Mouse (Mus musculus): Measurements from ENCODE around the gene Klhl29.
"Not testable (repeated sequence)": the region's sequence is repeated elsewhere in the genome, so short reads cannot be mapped to it uniquely, and the experiment has no call there.

Klhl29 gene

DNA sequence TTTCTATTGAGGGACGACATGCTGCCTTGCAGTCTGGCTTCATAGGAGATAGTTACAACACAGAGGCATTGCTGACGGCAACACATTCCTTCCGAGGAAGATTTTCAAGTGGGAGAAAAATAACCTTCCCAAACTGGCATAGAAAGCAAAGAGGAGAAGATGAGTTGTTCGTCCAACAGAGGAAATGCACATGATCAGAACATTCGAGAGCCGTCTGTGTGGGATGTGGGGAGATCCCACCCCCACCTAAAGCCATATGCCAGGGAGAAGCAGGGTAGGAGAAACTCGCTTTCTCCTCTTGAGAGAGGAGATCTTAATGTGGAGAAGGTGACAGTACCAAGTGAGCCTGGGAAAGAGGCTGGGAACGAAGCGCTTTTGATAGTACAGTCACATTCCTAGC, 22.1 kb downstream of the Klhl29 start:
- DNase-seq = no peak

GRCm38 (mm10) chr12:5352771-5353170, 22.7 kb downstream of the Klhl29 start:
- no peak for DNase-seq

- no peak for DNase-seq
Measured at GRCm38 (mm10) chr12:5350491-5351285, 24.8 kb downstream of the Klhl29 start.

GRCm38 (mm10) chr12:5345088-5345487, 30.4 kb downstream of the Klhl29 start:
- DNase-seq = no peak

DNA sequence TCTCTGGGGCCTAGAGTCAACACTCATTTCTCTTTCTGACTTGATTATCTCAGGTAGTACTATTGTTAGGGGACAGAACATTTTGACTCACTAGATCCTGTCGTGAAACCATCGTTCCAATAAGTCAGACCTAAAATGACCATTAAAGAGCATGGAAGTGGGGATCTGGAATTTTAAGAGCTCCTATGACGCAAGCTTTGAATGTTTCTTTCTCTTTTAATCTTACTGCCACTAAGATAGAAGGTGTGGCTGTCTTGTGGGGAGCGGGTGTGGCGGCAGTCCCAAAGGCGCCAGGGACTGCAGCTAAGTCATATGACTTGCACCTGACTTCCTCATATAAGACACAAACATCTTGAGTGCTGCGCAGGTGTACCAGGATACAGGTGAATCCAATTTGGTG, 31.0 kb downstream of the Klhl29 start:
- DNase-seq = not testable (repeated sequence)

DNA sequence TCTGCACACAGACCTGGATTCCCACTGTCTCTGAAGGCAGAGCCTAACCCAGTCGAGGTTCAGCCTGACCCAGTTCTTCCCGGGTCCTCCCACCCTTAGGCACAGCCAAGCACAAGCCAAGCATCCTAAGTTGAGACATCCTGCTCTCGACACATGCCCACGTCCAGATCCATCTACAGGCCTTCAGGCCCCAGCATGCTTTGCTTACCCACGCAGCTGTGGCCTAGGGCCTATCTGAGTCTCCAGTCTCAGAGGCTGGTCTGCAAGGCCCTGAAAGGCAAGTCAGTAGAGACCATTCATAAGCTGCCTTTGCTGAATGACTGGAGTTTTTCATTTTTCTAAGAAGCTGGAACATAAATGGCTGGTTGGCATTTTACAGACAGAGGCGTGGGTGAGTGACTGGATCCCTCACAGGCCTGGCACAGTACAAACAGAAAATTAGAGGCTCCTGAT, 35.3 kb downstream of the Klhl29 start:
- DNase-seq = no peak

GRCm38 (mm10) chr12:5336927-5337712, 38.4 kb downstream of the Klhl29 start:
- peak; percentile 23 for DNase-seq

DNA sequence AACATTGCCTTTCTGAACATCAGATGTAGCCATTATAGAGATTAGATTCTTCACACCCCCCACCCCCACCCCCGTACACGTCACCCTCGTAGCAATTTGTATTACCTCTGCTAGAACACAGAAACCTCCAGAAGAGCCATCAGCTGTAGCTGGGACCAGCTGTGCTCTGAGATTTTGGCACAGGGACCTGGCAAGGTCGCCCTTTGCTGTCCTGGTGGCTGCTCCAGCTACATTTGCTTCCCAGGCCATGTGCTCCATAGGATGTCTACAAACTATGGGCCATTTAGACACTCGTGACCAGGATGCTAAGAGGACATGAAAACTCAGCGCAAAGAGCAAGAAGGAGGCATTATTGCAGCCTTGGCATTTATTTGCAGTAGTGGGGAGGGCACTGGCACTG, 39.2 kb downstream of the Klhl29 start:
- DNase-seq = no peak

- DNase-seq = no peak
Measured at GRCm38 (mm10) chr12:5334956-5335355, 40.5 kb downstream of the Klhl29 start.

DNA sequence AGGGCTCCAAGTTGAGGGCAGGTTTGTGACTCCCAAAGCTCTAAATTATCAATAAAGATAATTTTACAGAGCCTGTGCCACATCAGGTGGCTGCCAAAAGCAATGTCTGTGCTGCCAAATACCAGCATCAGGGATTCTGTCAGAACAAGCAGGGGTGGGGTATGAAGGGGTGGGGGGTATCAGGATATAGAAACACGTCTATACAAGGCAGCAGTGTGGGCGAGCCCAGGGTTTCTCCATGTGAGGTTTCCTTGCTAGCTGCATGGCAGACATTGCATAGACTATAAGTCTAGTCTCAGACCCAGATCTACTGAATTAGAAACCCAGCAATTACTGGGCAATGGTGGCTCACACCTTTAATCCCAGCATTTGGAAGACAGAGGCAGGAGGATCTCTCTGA, 41.3 kb downstream of the Klhl29 start:
- no peak for DNase-seq

GRCm38 (mm10) chr12:5331810-5332484, 43.5 kb downstream of the Klhl29 start:
- DNase-seq = peak; percentile 63

- no peak for DNase-seq
Measured at GRCm38 (mm10) chr12:5330496-5331070, 44.9 kb downstream of the Klhl29 start.

- DNase-seq = no peak
Measured at GRCm38 (mm10) chr12:5322444-5323087, 52.9 kb downstream of the Klhl29 start.

- no peak for DNase-seq
Measured at GRCm38 (mm10) chr12:5321017-5321416, 54.5 kb downstream of the Klhl29 start.

- DNase-seq = no peak
Measured at GRCm38 (mm10) chr12:5319359-5319973, 56.0 kb downstream of the Klhl29 start.

GRCm38 (mm10) chr12:5316029-5316567, 59.4 kb downstream of the Klhl29 start:
- DNase-seq = no peak

GRCm38 (mm10) chr12:5307923-5308322, 67.6 kb downstream of the Klhl29 start:
- DNase-seq = no peak

DNA sequence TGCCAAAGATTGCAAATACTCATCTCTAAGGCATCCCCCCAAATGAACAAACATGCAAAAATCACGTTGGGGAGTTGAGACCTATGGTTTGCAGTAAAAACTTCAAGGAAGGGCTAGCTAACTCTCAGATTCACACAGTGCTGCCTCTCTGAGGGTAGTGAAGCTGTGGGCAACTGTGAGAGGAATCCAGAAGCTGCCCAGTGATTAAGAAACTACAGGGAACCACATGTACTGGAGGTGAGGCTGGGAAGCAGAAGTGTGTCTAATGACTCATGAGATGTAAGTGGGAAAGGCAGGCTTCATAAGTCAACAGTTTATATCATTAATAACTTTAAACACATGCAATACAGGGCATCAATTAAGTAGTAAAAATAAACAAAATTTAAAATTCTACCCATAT, 70.0 kb downstream of the Klhl29 start:
- no peak for DNase-seq

DNA sequence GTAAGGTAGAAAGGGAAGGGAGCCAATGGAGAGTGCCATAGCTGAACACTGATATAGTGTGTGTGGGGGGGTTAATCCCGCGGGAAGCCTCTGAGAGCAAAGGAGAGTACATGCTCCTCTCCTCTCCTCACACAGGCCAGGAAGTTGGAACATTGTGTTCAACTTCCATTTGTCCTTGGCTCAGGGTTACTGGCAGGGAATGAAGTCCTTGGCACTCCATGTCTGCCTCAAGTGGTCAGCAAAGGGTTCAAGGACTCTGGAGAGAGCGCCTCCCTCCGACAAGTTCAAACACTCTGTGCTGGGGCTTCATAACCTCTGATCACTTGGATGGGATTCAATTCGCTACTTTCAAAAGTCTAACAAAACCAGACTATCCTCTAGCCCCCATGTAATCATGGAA, 71.6 kb downstream of the Klhl29 start:
- DNase-seq = no peak

DNA sequence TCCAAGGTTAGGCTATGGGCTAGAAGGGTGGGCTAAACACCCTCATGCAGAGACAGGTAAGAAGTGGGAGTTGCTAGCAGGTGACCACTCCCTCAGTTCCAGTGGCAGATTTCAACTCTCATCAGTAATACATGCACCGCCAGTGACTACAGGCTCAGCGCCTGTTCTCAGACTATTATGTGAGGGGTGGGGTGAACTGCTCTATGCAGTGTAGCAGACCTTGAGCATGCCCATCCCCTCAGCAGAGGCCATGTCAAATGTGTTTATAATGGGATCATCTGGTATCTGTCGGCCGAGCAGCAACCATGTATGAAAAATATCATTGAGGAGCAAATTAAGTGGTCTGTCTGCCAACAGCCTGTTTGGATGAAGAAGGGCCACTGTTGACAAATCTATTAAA, 72.4 kb downstream of the Klhl29 start:
- no peak for DNase-seq

- DNase-seq = no peak
Measured at GRCm38 (mm10) chr12:5301841-5302240, 73.6 kb downstream of the Klhl29 start.

DNA sequence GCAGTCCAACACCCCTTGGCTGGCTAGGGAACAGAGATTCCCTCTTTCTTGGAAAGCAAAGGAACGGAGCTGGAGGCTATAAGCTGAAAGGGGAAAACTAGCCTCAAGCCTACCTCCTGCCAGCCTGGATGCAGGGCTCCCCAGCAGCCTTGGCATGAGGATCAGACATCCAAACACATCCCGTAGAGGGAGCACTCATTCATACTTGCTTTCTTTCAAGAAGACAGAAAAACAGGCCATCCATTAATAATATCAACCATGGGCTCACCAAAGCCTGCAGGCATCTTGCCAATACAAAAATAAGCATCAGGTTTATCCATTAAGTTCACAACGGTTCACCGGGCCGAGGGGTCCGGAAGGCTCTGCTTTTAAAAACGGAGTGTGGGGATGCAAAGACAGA, 79.1 kb downstream of the Klhl29 start:
- DNase-seq = no peak

All from kidney, adult 11 months (tissue).